Mouse (Mus musculus): Measurements from ENCODE around the gene Kif23.

- TF ChIP-seq CTCF (IDR thresholded peaks at IDR 0.05; ENCODE audit: low read depth, low read length) (no peak), POLR2A (IDR thresholded peaks at IDR 0.05; ENCODE audit: insufficient read depth, low read length) (no peak)
Observed at GRCm38 (mm10) chr9:61982940-61983620, 36.5 kb upstream of the Kif23 start.
